Mouse (Mus musculus) left cerebral cortex, adult 8-10 months (tissue): ENCODE results near the gene Rara. TPM values are rescaled to one million over a fixed set of nuclear protein-coding genes. Genes with fewer than 3 reads are reported as not detected.

Experiments
- DNase-seq, 2 experiments: peaks; one replicate each; pipeline ENCODE4 v3.0.0; 2022; ENCODE audit warnings: low spot score in 2 of 2
- total RNA-seq, 4 experiments: library from RNA; stranded (reverse); gene quantifications; 2 replicates each; pipeline ENCODE4 v1.2.4; 2022

The Rara gene
- total RNA-seq, 4 experiments from 2014 or later, result 11.1 to 11.7 (median 11.4) TPM

DNA sequence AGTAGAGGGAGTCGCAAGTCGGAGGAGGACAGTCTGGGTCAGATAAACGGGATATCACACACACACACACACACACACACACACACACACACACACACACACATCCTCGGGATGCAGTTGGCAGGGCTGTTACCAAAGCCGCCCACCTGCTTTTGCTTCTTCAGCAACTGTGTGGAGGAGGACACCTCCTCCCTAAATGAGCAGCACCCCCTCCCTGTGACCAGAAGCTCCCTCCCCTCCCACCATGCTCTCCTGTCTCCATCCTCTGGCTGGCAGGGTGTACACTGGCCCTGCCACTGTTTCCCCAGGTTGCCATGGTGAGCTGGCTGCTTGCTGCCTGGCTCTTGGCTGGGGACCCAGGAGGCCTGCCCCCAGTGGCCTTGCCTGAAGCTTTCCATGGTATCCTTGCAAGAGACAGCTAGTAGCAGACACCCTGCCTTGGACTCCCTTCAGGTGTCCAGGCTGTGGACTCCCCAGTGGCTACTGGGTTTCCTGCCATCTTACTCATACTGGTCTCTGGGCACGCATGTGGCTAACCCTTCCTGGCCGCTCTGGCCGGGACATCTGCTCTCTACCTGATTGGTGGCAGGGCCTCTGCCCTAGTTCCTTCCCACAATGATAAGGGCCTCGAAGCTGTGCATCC, 39.0 kb downstream of the Rara start:
- DNase-seq, result peak in 1 of 2 experiments; percentile 81

DNA sequence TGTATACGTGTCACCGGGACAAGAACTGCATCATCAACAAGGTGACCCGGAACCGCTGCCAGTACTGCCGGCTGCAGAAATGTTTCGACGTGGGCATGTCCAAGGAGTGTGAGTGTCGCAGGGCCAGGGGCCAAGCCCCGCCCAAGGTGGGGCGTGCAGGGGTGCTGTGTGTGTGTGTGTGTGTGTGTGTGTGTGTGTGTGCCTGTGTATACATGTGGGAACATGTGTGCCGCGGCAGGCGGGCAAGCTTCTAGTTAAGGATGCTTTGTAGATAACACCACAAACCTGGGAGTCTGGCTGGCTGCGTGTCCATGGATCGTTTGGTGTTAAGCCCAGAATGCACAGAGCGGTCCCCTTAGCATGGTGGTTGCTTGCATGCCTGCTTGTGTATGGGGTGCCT, 40.5 kb downstream of the Rara start:
- peak in 1 of 2 experiments; percentile 20 for DNase-seq

DNA sequence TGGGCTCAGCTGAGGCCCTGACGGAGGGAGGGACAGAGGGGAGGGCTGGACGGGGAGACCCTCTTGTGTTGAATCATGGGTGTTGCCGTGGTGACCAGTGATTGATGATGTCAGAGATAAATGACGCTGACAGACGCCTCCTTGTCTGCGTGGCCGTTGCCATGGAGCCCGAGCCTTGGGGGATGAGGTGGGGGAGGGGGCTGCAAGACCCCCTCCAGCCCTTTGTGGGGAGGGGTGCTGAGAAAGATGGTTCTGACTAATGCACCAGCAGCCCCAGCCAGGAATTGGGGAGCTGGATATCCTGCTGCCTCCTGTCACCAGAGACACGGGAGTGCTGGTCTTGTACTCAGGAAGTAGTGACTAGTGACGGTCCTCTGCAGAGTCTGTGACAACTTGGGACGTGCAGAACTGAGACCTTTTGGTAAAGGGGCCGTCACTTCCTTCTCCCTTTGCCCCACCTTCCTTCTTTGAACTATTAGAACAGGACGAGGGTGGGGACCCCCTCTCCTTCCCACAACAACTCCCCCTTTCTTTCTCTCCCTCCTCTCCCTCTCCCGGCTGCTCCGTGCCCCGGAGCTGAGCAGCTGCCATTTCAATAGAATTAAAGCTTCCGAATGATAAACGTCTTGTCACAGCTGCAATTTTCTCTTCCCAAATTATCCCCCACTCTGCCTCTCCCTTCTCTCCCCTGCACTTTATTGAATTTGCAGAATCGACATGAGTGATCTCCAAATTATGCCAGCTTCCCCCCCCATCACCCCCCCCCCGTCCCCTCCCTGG, 41.3 kb downstream of the Rara start:
- DNase-seq, result peak in 1 of 2 experiments; percentile 26

DNA sequence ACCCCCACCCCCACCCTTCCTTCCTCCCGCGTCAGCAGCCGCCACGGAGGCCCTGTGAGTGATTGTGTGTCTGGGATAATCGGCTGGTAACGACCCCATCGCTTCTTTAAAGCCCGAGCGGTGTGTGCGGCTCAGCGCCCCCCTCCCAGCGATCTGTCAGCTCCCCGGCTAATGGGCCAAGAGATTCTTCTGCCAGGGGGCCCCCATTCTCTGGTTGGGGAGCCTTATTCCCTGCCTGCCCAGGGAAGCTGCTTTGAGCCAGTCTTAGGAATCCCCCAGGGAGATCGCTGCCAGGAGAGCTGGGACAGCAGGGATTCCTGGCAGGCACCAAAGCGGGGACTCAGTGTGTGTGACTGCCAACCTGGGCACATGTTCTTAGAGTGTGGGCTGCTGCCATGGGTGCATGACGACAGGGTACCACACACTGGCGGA, 41.9 kb downstream of the Rara start:
- DNase-seq, result peak in 1 of 2 experiments; percentile 87

DNA sequence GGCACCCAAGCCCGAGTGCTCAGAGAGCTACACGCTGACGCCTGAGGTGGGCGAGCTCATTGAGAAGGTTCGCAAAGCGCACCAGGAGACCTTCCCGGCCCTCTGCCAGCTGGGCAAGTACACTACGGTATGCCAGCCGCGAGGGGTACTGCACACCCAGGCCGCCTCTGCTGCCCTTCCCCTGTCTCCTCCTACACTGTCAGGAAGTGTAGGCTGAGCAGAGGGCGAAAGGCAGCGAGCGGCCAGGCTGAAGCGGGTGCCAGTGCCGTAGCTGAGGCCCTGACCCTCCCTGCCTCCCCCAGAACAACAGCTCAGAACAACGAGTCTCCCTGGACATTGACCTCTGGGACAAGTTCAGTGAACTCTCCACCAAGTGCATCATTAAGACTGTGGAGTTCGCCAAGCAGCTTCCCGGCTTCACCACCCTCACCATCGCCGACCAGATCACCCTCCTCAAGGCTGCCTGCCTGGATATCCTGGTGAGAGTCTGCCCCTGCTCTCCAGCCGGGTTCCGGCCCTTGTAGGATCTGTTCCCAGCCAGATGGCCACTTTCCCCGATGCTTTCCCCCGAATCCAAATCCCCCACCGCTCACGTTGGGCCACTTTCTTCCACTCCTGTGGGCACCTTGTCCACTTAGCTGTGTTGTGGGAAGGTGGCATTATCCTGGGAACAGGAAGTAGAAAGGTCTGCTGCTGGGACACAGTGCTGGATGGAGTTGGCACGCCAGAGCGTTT, 42.7 kb downstream of the Rara start:
- DNase-seq, result peak in 1 of 2 experiments; percentile 41

DNA sequence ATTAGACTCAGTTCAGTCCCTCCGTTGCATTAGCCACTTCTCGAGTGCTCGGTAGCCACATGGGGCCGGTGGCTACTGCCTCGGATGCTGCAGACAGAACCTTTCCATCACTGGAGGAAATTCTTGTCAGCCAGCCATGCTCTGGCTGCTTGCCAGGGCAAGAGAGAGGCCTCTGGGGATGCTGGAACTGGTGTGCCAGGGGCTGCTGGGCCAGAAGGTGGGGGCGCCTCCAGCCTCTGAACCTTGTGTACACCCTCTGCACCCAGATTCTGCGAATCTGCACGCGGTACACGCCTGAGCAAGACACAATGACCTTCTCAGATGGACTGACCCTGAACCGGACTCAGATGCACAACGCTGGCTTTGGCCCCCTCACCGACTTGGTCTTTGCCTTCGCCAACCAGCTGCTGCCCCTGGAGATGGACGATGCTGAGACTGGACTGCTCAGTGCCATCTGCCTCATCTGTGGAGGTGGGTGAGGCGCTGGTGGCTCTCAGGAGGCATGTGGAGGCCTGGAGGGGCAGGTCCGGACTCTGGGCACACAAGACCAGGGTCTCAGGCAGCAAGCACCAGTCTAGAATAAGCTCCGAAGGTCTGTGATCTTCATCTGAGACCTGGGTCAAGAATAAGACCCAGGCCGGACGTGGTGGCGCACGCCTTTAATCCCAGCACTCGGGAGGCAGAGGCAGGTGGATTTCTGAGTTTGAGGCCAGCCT, 43.9 kb downstream of the Rara start:
- DNase-seq, result peak in 1 of 2 experiments; percentile 28

DNA sequence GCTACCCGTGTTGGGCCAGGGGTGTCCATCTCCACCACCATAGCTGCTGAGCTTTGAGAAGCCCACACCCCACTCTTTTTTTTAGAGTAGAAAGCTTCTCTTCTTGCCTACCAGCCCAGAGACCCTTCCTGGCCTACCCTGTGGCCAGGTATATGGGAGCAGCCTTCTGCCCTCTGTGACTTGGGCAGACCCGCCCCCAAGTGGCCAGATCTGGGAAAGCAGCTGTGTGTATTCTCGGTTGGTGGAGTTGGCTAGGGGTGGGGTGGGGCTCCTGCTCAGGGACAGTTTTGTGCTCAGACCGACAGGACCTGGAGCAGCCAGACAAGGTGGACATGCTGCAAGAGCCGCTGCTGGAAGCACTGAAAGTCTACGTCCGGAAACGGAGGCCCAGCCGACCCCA, 44.6 kb downstream of the Rara start:
- peak; percentile 51 to 89 for DNase-seq

DNA sequence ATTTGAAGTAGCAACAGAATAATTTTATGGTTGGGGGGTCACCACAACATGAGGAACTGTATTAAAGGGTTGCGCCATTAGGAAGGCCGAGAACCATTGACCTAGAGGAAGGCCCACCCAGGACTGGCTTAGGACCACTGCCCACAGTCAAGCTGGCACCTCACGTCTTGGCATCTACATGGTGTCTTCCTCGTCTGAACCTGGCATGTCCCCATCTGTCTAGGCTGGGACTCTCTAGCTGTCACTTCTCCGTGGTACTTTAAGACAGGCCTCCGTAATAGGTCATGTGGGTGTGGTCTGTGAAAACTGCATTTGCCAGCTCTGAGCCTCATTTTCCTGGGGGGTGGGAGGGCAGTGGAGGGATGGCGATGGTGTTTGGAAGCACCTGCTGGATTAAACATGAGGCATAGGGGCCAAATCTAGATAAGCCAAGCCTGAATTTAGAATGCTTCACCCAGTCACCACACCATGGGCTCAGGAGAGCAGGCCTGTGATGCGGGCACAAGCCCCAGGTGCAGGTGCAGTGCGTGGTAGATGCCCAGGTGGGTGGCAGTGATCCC, 45.3 kb downstream of the Rara start:
- no peak for DNase-seq

DNA sequence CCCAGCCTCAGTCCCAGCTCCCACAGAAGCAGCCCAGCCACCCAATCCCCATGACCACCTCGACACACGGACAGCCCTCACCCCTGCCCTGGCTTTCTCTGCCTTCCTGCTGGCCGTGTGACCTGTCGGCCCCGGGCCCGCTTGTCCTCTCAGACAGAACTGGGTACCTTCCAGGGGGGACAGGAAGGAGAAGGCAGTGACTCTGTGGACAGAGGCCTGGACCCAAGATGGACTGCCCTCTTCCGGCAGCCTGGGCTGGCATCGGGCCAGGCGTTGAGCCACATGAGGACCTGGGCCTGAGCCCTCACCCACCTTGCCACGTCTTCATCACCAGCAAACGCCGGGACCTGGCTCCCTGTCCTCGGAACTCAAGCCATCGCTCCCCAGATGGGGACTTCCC, 46.0 kb downstream of the Rara start:
- DNase-seq, result peak in 1 of 2 experiments; percentile 18

DNA sequence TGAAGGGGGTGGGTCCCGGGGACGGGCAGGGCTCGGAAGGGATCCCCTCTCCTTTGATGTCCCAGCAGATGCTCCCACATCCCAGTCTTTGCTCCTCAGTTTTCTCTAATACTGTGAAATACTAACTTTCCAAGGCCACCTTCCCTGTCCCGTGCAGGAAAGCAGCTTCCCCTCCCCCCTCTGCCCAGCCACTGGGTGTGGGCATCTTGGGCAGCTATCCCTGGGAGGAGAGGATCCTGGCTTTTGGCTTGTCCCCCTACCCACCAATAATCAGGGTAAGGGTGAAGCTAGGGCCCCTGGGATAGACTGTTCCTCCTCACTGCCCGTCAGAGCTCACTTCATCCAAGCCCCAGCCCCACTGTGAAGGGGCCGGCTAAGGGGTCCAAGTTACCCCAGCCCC, 46.6 kb downstream of the Rara start:
- no peak for DNase-seq

DNA sequence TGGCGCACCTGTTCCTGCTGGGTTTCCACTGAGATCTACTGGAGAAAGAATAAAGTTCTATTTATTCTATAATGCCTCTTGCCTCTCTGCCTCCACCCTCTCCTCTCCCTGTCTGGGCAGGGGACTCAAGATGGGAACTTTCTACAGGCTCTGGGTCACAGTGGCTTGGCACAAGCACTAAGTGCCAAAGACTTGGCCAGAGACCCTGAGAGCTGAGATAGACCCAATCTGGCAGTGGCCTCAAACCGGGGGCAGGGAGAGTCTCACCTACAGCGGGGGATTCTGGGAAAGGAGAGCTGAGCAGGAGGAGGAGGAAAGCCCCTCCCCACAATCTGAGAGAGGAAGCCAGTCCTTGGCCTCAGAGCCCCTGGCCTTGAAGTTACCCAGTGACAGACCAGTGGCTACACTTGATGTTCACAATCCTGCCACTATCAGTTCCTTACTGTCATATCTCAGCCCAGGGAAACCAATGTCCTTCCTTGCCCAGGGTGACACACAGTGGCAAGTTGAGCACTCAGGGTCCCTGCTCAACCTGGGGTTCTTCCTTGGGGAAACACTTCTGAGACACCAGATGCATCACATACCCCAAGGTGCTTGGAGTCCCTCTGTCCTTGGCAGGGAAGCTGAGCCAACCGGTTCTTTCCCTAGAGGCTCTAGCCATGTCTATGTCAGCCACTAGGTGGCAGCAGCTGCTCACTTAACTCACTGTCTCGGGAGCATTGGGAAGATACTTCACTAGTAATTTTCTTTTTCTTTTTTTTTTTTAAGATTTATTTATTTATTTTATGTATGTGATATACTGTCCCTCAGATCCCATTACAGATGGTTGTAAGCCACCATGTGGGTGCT, 47.5 kb downstream of the Rara start:
- peak in 1 of 2 experiments; percentile 51 for DNase-seq

DNA sequence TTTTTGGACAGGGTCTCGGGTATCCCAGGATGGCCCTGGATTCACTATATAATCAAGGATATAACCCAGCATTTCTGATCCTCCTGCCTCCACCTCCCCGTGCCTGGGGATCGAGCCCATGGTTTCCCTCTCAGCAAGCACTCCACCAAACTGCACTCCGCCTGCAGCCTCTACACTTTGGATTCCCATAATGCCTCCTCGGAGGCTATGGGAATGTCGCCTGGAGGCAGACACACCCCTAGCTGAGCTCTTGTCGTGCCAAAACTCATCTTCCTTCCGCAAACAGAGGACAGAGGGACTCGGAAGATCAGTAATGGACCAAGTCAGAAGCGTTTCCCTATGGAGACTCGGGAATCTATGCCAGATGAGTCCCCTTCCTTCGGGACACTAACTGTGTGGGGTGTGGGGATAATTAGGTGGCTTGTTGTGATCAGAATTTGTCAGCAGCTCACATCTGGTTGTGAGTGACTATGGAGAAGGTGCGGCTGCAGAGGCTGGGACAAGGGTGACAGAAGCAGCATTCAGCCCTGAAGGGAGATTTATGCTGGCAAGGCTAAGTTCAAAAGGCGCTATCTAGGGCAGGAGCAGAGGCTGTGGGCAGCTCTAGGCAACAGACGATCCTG, 51.0 kb downstream of the Rara start:
- no peak for DNase-seq

DNA sequence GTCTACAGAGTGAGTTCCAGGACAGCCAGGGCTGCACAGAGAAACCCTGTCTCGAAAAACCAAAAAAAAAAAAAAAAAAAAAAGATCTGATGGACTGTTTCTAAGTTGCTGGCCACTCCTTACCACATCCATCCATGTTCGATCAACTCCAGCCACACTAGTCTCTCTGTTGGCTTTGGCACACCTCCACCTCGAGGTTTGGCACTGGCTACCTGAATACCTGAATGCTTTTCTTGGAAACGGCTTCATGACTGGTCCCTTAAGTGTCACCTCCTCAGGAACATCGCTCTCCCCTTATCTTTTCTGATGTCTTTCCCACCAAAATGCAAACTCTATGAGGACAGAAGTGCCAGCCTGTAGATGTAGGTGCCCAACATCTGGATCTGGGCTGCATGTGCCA, 51.7 kb downstream of the Rara start:
- no peak for DNase-seq

DNA sequence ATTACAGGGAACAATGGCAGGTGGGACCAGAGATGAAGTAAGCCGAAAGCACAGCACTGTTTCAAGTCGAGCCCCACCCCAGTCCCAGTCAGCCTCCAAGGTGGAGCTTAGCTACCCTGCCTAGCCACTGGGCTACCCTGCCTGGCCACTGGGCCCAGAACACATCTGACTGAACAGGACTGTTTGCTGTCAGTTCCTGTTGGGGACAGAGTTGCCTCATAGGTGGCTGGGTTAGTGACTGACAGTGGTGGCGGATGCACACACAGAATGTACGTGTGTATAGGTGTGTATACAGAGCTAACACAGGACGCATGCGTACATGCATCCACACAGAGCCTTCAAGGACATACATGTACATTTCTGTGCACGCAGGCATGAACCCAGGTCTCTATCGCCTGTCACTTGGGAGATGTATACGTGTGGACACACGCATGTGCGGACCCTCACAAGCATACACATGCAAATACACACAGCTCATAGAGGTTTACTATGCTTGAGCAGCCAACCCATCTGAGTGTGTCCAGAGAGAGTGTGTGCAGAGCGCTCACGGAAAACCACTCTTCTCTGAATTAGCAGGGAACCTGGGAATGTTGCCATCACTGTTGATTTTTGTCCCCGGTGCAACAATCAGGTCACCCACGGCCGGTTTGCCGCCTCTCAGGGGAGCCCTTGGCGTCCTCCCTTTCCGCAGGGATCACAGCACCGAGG, 53.8 kb downstream of the Rara start:
- peak in 1 of 2 experiments; percentile 38 for DNase-seq

DNA sequence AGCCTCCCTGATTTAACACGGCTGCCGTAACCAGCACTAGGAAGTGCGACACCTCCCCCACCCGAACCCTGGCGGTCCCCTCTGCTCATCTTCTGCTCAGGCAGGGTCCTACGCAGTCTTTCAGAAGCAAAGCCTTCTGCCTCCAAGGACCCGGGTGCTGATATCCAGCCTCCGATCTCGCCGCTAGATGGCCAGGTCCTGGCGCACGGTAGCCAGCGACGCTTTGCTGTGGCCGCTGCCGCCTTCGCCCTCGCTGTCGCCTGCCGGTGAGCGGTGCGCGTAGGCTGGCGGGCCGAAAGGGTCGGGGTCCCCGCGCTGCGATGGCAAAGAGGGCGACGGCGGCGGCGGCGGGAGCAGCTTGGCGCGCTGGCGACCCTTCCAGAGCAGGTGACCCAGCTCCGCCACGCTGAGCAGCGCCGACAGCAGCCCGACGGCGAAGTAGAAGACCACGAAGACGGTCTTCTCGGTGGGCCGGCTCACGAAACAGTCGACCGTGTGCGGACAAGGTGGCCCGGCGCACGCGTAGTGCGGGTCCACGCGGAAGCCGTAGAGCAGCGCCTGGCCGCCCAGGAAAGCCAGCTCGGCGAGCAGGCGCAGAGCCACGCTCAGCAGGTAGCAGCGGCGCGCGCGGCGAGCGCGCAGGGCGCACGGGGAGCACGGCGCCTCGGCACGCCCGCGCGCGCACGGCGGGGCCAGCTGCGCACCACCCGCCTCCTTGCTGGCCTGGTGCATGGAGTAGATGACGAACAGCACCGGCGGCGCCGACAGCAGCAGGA, 54.6 kb downstream of the Rara start:
- peak; percentile 43 to 76 for DNase-seq

DNA sequence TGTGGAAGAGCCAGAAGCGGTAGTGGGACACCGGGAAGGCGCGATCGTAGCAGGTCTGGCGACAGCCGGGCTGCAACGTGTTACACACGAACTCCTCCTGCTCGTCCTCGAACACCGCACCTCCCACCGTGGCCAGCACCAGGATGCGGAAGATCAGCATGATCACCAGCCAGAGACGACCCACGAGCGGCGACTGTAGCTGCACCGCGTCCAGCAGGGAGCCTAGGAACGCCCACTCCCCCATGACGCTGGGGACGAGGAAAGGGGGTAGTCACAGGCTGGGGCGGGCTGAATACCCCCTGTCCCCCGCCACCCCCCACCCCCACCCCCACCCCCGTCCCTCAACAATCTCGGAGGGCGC, 55.1 kb downstream of the Rara start, which contains the start of gene Gjd3:
Gjd3 (minus strand) TSS at position 244 of the 361 bp plus-strand sequence.
- no peak for DNase-seq

DNA sequence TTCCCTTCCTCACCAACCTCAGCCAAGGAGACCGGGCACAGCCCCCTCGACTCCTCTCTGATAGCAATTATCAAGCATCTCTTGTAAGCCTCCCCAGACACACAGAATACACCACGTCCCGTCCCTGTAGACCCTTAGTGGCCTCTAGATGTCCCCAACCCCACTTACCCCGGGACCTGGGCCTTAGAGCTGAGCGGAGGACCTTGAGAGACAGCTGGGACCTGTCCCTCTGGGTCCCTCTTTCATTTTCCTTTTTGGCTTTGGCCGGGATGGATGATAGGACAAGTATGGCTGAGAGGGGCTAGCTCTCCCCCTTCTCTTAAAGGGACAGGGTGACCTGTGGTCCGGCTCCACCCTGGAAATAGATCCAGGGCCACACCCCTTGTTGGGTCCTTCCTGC, 55.9 kb downstream of the Rara start:
- no peak for DNase-seq

DNA sequence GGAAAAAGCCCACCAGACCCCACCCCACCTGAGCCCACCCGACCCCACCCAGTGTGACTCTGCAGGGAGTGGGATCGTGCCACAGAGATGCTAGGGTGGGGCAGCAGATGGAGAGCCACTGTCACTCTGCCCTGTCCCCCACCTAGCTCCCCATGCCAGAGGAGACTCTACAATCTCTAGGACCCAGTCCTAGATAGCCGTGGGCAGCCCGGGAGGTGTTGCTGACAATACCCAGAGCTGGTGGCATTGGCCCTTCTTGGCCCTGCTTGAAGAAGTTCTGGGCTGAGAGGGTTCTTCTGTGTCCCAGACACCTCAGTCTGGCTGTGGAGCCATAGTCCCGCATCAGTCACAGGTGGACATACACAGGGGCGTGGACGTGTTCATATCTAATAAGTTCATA, 57.9 kb downstream of the Rara start:
- no peak for DNase-seq
